Mouse (Mus musculus): ENCODE data around the gene Il34.

DNA sequence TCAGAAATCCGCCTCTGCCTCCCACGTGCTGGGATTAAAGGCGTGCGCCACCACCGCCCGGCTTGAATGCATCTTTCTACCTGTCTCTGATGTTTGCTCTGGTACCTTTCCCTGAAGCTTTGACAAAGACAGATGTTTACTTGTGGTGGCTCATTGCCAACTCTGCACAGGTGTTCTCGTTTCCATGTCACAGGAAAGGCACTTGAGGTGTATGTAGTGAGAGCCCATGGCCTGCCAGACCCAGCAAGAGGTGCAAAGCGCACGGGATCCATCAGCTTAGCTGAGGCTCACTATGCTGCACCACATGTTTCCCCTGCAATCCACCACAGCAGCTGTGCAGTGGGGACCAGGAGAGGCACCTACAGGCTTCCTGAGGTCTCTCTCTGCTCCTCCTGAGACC lies 1.9 kb downstream of the Il34 start:
- TF ChIP-seq POLR2A (IDR thresholded peaks at IDR 0.05; ENCODE audit: insufficient read depth, low read depth, low read length) (no peak), CTCF (IDR thresholded peaks at IDR 0.05; ENCODE audit: insufficient read depth, low read depth, low read length) (no peak)

Measured in olfactory bulb, adult 2 months (tissue).